Mouse (Mus musculus) CD4-positive helper T cell, adult 2 months (primary cell): ENCODE data around the gene Ncor2.
"Not testable (repeated sequence)": the region's sequence is repeated elsewhere in the genome, so short reads cannot be mapped to it uniquely, and the experiment has no call there.

Experiments
- DNase-seq: peaks from one replicate; pipeline ENCODE4 v3.0.0-alpha.2; 2012; ENCODE audit warnings: low read depth, missing footprints, low spot score

Gene Ncor2

GRCm38 (mm10) chr5:125179007-125179734 lies at the start of gene Ncor2:
Ncor2 (minus strand) TSS chr5:125179219.
- DNase-seq: peak; percentile 92

DNA sequence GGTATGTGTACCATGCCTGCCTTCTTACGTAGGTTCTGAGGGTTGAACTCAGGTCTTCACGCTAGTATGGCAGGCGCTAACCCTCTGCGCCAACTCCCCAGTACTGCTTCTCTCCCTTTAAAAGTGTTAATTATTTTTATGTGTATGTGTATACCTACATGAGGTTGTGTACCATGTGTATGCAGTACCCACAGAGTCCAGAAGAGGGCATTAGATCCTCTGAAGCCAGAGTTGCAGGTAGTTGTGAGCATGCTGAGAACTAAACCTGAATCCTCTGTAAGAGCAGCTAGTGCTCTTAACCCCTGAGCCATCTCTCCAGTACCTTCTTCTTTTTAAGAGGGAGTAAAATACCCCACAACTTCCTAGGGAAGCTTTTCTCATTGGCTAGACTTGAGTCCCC lies 48.7 kb upstream of the Ncor2 start:
- DNase-seq: no peak

GRCm38 (mm10) chr5:125226229-125226634 lies 47.2 kb upstream of the Ncor2 start:
- DNase-seq: no peak

GRCm38 (mm10) chr5:125224925-125225324 lies 45.9 kb upstream of the Ncor2 start:
- no peak for DNase-seq

- no peak for DNase-seq
Observed at GRCm38 (mm10) chr5:125223961-125224360, 44.9 kb upstream of the Ncor2 start.

- DNase-seq: no peak
Observed at GRCm38 (mm10) chr5:125222706-125223105, 43.7 kb upstream of the Ncor2 start.

DNA sequence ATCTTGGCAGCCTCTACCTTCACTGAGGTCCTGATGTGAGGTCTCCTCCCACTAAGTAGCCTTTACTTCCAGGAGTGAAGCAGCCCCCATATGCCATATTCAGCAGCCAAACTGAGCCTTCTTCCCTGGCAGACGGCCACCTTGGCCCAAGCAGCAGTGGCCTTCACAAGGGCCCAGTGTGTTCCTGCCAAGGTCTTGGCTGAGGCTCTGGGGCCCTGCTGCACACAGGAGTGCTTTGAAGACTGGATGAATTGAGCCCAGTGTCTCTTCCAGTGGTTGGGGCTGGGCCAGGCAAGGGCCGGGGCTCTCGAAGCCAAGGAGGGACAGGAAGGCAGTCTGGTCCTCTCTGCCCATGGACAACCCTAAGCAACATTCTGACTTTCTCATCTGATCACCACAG lies 42.8 kb upstream of the Ncor2 start:
- no peak for DNase-seq

DNA sequence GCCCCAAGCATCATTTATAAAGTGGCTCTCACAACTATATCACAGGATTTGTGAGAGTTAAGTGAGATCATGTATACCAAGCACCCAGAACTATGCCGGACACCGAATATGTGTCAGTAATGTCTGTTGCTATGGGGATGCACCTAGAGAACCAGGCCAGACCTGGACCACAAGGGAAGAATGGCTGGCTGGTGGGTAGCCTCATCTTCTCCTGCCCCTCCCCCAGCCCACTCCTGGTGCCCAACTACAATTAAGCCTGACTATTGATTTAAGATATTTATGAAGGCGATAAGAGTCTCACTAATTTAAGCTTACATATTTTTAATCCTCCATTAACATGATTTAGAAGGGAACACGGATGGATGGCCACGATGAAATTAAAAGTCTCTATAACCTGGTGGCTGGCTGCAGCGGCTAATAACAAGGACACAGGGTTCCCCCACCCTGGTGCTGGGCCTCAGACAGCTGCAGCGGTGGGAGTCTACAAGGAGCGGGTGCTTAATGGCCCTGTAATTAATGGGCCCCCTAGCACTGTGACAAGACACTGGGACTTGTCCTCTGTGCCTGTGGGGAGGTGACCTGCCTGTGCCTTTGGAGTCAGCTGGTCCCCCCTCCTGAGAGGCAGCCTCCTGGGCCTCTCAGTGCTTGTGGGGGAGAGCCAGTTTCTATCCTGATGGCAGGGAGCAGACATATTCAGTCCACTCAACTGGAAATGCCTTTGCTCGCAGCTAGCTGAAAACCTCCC lies 38.6 kb upstream of the Ncor2 start:
- DNase-seq: no peak

DNA sequence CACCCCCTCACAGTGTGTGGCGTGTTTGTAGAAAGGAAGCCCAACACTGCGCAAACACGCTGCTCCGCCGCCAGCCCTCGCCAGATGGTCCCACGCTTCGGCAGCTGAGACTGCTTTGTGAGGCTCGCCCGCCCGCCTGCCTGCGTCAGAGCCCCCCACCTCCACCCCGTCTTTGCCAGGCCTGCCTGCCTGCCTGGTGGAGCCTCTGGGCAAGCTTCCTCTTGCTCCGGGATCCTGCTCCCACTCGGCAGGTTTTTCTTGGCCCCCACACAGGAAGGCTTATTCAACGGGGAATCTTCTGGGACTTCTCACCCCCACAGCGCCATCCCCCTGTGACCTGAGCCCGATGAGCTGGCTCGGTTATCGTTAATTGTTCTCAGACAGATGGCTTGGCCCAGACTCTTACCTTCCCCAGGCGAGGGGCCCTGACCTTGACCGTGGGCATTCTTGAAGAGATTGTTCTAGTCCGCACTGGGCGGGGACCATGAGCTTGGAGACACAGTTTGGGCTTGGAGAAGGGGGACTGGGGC lies 37.0 kb upstream of the Ncor2 start:
- no peak for DNase-seq

DNA sequence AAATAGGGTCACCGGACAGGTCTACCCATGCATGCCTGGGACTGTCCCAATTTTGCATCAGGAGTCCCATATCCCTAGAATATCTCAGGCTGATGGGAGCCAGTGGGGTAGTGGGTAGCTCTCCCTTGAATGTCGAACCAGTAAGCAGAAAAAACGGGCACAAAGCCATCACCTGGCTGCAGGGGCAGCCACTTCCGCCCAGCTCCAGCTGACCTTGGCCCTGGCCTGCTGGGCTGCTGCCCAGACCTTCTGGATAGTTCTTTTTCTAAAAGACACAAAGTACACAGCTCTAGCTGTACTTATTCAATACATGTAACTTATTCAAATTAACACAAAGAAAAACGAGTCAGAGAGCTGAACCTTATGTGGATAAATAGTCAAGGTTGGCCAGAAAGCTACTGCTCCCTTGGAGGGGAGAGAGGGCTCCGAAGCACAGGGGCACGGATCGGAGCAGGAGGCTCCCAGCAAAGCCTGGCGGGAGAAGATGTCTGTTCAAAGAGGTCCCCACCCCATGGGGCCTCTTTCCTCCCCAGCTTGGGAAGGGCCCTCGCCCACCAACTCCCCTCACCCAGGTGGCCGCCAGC lies 36.4 kb upstream of the Ncor2 start:
- DNase-seq: no peak

DNA sequence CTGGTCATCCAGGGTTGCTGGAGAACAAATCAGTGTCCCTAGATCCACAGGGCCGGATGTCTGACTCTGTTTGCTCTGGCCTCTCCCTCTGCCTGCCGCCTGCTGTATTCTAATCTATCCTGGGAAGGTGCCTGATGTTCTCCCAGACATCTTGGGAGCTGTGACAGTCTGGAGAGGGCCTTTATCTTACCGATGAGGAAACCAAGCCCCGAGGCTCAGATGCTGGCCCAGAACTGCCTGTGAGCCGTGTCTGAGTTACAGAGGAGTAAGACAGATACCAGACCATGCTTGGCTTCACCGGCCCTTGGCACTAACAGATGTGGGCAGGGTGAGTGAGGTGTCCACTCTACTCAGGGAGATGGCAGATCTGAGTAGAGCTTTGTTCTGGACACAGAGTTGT lies 35.0 kb upstream of the Ncor2 start:
- no peak for DNase-seq

GRCm38 (mm10) chr5:125204910-125205309 lies 25.9 kb upstream of the Ncor2 start:
- DNase-seq: not testable (repeated sequence)

DNA sequence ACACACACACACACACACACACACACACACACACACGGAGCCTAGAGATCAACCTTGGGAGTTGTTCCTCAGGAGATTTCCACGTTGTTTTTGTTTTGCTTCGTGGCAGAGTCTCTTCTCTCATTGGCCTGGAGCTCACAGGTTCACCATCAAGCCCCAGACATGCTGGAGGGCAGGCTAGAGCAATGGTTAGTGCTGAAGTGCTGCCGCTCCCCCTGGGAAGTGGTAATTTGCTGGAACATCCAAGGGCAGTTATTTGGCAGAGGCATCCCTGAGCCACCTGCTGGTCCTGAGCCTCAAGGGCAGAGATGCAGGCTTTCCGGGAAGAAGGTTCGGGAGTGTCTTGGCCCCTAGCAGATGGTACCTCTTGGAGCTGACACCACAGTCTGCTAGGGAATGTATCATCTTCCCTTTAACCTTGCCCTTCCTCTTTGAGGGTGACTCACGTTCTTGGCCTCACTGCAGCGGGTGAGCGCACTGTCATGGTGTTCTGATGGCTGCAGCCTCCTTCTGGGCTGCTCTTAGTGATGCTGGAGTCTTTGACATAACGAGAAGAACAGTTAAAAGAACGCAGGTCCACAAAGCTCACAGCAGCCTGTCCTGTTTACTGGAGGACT lies 25.3 kb upstream of the Ncor2 start:
- DNase-seq: no peak

DNA sequence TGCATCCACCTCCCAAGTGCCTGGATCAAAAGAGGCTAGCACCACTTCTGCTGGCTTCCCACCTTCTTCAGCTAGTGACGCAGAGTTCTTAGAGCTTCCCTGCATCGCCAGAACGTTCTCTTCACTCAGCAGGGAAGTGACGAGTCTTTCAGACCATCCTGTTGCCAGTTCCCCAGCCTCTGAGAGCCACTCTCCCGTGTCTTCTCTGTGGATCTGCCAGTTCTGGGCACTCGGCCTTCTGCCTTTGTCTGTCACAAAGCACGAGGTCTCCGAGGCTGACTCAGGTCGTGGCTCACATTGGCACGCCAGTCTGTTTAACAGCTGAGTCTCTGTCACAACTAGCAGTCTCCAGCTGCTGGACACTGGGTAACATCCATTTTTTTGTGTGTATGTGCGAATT lies 24.7 kb upstream of the Ncor2 start:
- DNase-seq: no peak

GRCm38 (mm10) chr5:125203099-125203498 lies 24.1 kb upstream of the Ncor2 start:
- DNase-seq: no peak

DNA sequence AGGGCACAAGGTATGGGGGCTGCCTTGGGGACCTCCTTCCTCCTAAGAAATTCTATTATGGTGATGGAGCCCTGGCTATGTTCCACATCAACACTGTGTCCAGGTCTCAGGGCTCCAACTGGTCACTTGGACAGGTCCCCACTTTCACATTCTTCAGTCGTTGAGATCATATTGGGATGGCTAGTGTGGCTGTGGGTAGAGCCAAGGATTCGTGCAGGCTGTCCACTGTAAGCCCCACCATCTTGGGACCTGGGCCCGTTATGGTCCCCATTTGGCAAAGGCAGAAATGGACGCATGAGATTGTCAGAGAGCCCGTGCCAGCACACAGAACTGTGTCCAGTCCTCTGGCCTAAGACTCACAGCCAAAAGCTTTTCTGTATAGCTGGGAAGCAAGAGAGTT lies 23.1 kb upstream of the Ncor2 start:
- no peak for DNase-seq

DNA sequence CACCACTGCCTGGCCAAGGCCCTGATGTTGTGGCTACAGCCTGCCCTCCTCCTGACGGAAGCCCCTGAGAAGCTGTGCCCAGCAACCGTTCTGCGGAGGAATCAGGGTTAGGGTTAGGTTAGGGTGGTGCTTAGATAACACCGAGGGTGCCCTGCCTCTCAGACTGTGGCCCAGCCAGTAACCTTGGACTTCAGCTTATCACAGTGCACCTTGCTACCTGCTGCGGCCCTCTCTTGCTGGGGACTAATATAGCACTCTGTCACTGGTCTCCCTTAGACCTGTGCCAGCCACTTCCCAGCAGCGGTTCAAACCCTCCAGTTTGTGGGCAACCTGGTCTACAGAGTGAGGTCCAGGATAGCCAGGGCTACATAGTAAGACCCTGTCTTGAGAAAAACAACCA lies 20.1 kb upstream of the Ncor2 start:
- no peak for DNase-seq

GRCm38 (mm10) chr5:125197325-125197724 lies 18.3 kb upstream of the Ncor2 start:
- peak; percentile 42 for DNase-seq

GRCm38 (mm10) chr5:125196054-125196453 lies 17.0 kb upstream of the Ncor2 start:
- DNase-seq: no peak

- no peak for DNase-seq
Observed at GRCm38 (mm10) chr5:125195142-125195541, 16.1 kb upstream of the Ncor2 start.

DNA sequence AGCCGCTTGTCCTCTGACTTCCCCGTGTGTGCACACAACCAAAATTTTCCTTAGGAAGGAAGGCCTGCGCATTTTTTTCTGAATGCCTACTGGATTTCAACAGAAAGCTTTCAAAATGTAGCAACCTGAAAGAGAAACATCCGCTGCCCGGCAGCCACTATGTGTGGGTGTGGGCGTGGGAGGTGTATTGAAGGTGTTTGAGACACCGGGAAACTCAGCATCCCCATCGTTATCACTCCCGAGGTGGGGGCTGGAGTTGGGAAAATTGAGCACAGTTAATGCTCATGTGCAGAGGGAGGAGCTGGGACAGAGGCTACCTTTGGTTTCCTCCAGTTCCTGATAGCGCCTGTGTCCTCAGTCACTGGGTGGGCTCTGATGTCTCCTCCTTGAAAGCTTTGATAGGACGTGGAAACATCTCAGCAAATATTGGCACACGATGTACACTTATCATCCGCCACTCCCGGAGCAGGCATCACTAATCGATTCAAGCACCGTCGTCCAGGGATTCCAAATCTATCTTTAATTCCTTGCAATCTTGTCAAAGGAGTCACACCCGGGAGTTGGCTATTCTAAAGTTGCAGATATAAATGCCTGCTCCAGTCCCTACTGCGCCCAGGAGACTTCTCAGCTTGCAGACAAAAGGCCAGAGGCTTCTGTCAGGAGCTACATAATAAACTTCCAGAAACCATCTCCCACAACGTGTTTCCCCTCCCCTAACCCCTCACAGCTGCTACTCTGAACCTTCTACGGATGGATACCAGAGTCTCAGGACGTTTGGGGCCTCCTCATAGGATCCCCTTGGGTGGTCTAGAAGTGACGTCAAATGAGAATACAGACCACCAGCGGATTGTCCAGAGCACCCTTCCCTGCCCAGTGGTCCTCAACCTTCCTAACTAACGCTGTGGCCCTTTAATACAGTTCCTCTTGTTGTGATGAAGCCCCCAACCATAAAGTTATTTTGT lies 14.7 kb upstream of the Ncor2 start:
- no peak for DNase-seq
